Mouse (Mus musculus) myocyte (in vitro differentiated cells): ENCODE data around the gene Nwd1.

Source experiments
- CEBPB ChIP-seq: IDR thresholded peaks from 2 replicates; pipeline ENCODE4 v1.6.1; 2011; ENCODE audit warnings: mild to moderate bottlenecking, moderate library complexity; ENCODE audit not compliant: poor library complexity, insufficient read depth, severe bottlenecking
- E2F4 ChIP-seq: IDR thresholded peaks from one replicate; pipeline ENCODE4 v1.6.1; 2011; ENCODE audit warnings: mild to moderate bottlenecking, control low read depth, moderate library complexity; ENCODE audit not compliant: insufficient read depth
- MAX ChIP-seq: IDR thresholded peaks from one replicate; pipeline ENCODE4 v1.6.1; 2011; ENCODE audit warnings: low read depth, mild to moderate bottlenecking, control low read depth
- MYOD1 ChIP-seq, 3 experiments: IDR thresholded peaks; one replicate each; pipeline ENCODE4 v1.6.1; 2011; ENCODE audit warnings: control low read depth in 2 of 3, low read depth in 2 of 3, mild to moderate bottlenecking in 2 of 3, moderate library complexity in 1 of 3; ENCODE audit not compliant: insufficient read length in 2 of 3, control insufficient read depth in 1 of 3
- MYOG ChIP-seq, 3 experiments: IDR thresholded peaks; one replicate each; pipeline ENCODE4 v1.6.1; 2011; ENCODE audit warnings: control low read depth in 2 of 3, low read depth in 2 of 3, mild to moderate bottlenecking in 2 of 3; ENCODE audit not compliant: insufficient read length in 2 of 3, control insufficient read depth in 1 of 3, insufficient read depth in 1 of 3
- POLR2A ChIP-seq: IDR thresholded peaks from one replicate; pipeline ENCODE4 v1.6.1; 2011; ENCODE audit warnings: low read depth, mild to moderate bottlenecking, control low read depth, moderate library complexity; ENCODE audit not compliant: insufficient read length
- POLR2AphosphoS2 ChIP-seq: IDR thresholded peaks from one replicate; pipeline ENCODE4 v1.6.1; 2011; ENCODE audit warnings: low read depth, control low read depth; ENCODE audit not compliant: insufficient read length
- REST ChIP-seq: IDR thresholded peaks from one replicate; pipeline ENCODE4 v1.6.1; 2011; ENCODE audit warnings: mild to moderate bottlenecking, control low read depth, moderate library complexity; ENCODE audit not compliant: insufficient read depth, insufficient read length
- SRF ChIP-seq: IDR thresholded peaks from one replicate; pipeline ENCODE4 v1.6.1; 2011; ENCODE audit warnings: low read depth; ENCODE audit not compliant: control insufficient read depth, insufficient read length
- TCF12 ChIP-seq: IDR thresholded peaks from one replicate; pipeline ENCODE4 v1.6.1; 2011; ENCODE audit warnings: mild to moderate bottlenecking, control low read depth; ENCODE audit not compliant: poor library complexity, insufficient read depth, severe bottlenecking
- TCF3 ChIP-seq: IDR thresholded peaks from one replicate; pipeline ENCODE4 v1.6.1; 2011; ENCODE audit warnings: low read depth, control low read depth; ENCODE audit not compliant: insufficient read length
- USF1 ChIP-seq: IDR thresholded peaks from one replicate; pipeline ENCODE4 v1.6.1; 2011; ENCODE audit warnings: low read depth, mild to moderate bottlenecking, control low read depth, moderate library complexity

DNA sequence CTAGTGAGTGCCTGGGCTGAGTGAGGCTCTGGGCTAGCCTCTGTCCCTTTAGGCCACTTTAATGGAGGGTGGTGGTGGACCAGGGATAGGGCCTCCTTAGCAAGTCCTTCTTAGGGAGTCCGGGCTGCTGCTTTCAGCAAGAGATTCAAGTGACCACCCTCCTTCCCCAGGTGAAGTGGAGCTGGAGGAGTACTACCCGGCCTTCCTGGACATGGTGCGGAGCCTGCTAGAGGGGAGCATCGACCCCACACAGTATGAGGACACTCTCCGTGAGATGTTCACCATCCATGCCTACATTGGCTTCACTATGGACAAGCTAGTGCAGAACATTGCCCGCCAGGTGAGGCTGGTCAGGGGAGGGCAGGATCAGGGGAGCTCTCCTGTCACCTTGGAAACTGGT is 103.8 kb downstream of the Nwd1 start:
- TF ChIP-seq POLR2A, result no peak
- no peak for TF ChIP-seq TCF3
- TF ChIP-seq USF1, result no peak
- TF ChIP-seq MAX, result no peak
- no peak for TF ChIP-seq TCF12
- TF ChIP-seq CEBPB, result no peak
- no peak for TF ChIP-seq POLR2AphosphoS2
- no peak for TF ChIP-seq E2F4
- TF ChIP-seq SRF, result no peak
- TF ChIP-seq MYOG (IDR thresholded peaks at IDR 0.05; ENCODE audit: control insufficient read depth in 1 of 3, insufficient read depth in 1 of 3, insufficient read length in 2 of 3, low read depth in 2 of 3), result no peak
- no peak for TF ChIP-seq MYOD1 (IDR thresholded peaks at IDR 0.05; ENCODE audit: control insufficient read depth in 1 of 3, insufficient read length in 2 of 3, low read depth in 2 of 3)
- TF ChIP-seq REST, result no peak
